Mouse (Mus musculus): ENCODE measurements around the gene 4930503E14Rik.
"Not testable (repeated sequence)": the region's sequence is repeated elsewhere in the genome, so short reads cannot be mapped to it uniquely, and the experiment has no call there.

Gene 4930503E14Rik

DNA sequence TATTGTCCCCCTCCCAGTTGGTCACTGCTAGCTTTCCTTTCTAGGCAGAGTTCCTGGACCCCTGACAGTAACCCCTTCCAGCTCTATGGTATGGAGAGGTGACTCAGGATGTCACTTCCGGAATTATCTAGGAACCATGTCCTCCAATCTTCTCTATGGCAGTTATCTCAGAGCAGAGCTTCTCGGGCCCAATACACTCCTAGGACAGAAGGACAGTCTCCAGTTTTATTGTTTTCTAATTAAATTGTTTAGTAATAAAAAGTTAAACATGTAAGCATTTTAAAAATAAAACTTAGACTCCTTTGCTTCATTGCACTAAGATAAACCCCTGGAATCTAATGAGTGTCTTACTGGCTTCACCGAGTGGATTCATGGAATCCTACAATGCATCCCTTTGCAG lies at the start of gene 4930503E14Rik:
Gene 4930503E14Rik, minus strand, starts transcription at position 101 of the 400 bp plus-strand sequence.
- DNase-seq = not testable (repeated sequence)

- DNase-seq = no peak
These were observed 35.0 kb upstream of the 4930503E14Rik start for GRCm38 (mm10) chr14:44248039-44248438.

DNA sequence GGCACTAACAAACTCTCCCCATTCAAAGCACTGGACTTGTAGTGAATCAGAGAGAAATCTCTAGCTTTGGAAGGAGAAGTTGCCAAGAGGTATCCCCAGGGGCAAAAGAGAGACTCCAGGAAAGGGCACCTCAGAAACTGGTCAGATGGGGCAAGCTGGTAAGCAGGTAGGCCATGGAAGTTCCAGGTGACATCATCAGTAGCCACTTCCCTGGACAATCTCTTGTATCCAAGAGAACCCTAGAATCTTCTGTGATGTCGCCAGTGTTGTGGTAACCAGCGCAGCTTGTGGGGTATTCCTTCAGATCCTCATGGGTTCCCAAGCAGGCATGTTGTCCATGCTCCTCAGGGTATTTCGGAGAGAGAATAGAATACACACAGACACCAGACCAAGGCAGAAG lies 15.7 kb downstream of the 4930503E14Rik start, which contains the start of gene Gm8212:
Gene Gm8212, plus strand, starts transcription at position 301 of the 400 bp plus-strand sequence.
- DNase-seq = not testable (repeated sequence)

- DNase-seq = not testable (repeated sequence)
These were observed 89.5 kb downstream of the 4930503E14Rik start, which contains the start of gene Gm3327 for GRCm38 (mm10) chr14:44123551-44123950. Gm3327 (plus strand) TSS chr14:44123851.
